Mouse (Mus musculus) liver, postnatal 0 days (tissue): Measurements from ENCODE around the gene Tap2. TPM values are rescaled to one million over a fixed set of nuclear protein-coding genes. Genes with fewer than 3 reads are reported as not detected.
A peak's percentile ranks its signal among the peaks of the same experiment; 100 is the strongest.
"Not testable (repeated sequence)": the region's sequence is repeated elsewhere in the genome, so short reads cannot be mapped to it uniquely, and the experiment has no call there.

Source experiments
- ATAC-seq: fragments of 200-750 bp; cut with Nextera tagmentation; 2 replicates; pipeline ENCODE4 v1.8.0; 2017; ENCODE audit warnings: mild to moderate bottlenecking, moderate library complexity
- DNase-seq: peaks from one replicate; pipeline ENCODE4 v3.0.0-alpha.2; 2016
- H3K27ac ChIP-seq: fragments of 300-500 bp; sonication (generic); 2 replicates; pipeline ENCODE4 v1.5.1; 2014; ENCODE audit warnings: antibody characterized with exemption, moderate library complexity, mild to moderate bottlenecking, low read depth
- H3K27me3 ChIP-seq: fragments of 300-500 bp; sonication (generic); 2 replicates; pipeline ENCODE4 v1.6.1; 2014; ENCODE audit warnings: low read length, control low read depth, mixed read lengths; ENCODE audit not compliant: insufficient read depth
- H3K36me3 ChIP-seq: fragments of 300-500 bp; sonication (generic); replicated peaks from 2 replicates; pipeline ENCODE4 v1.6.1; 2014; ENCODE audit warnings: mild to moderate bottlenecking, control low read depth, low read length, moderate library complexity, mixed read lengths; ENCODE audit not compliant: insufficient read depth
- H3K4me1 ChIP-seq: fragments of 300-500 bp; sonication (generic); 2 replicates; pipeline ENCODE4 v1.6.1; 2014; ENCODE audit warnings: antibody characterized with exemption, mild to moderate bottlenecking, control low read depth; ENCODE audit not compliant: insufficient read depth
- H3K4me2 ChIP-seq: fragments of 300-500 bp; sonication (generic); 2 replicates; pipeline ENCODE4 v1.6.1; 2014; ENCODE audit warnings: low read depth, mild to moderate bottlenecking, low read length, moderate library complexity, mixed read lengths
- H3K4me3 ChIP-seq: fragments of 300-500 bp; sonication (generic); 2 replicates; pipeline ENCODE4 v1.5.1; 2014; ENCODE audit warnings: low read depth, low read length
- H3K9ac ChIP-seq: fragments of 300-500 bp; sonication (generic); replicated peaks from 2 replicates; pipeline ENCODE4 v1.6.1; 2014; ENCODE audit warnings: mild to moderate bottlenecking, moderate library complexity
- H3K9me3 ChIP-seq: fragments of 300-500 bp; sonication (generic); 2 replicates; pipeline ENCODE4 v1.6.1; 2016; ENCODE audit warnings: mild to moderate bottlenecking, control low read depth, low read length, mixed read lengths
- CTCF ChIP-seq: sonication (generic); IDR thresholded peaks from 2 replicates; pipeline ENCODE4 v1.5.1; 2016; ENCODE audit warnings: antibody characterized with exemption, low read depth
- EP300 ChIP-seq: IDR thresholded peaks from 2 replicates; pipeline ENCODE4 v1.6.1; 2016; ENCODE audit warnings: antibody characterized with exemption, low read depth, mild to moderate bottlenecking
- WGBS: fragments of 180-500 bp; shearing (Covaris S2); extraction: QIAGEN DNeasy Blood & Tissue Kit; methylation state at CpG from one replicate; pipeline ENCODE4 v1.1.7; 2014; ENCODE audit not compliant: insufficient replicate concordance; 5-methylcytosine and 5-hydroxymethylcytosine counted together
- polyA plus RNA-seq: library from polyadenylated mRNA; unstranded; fragments of >200 nt; fragmentation: Nextera tagmentation; extraction: Ambion mirVana; gene quantifications from 2 replicates; pipeline ENCODE4 v1.2.1, GENCODE M21; 2015

Tap2 gene
- polyA plus RNA-seq, 1 experiment from 2014 or later, result 10.5 TPM

DNA sequence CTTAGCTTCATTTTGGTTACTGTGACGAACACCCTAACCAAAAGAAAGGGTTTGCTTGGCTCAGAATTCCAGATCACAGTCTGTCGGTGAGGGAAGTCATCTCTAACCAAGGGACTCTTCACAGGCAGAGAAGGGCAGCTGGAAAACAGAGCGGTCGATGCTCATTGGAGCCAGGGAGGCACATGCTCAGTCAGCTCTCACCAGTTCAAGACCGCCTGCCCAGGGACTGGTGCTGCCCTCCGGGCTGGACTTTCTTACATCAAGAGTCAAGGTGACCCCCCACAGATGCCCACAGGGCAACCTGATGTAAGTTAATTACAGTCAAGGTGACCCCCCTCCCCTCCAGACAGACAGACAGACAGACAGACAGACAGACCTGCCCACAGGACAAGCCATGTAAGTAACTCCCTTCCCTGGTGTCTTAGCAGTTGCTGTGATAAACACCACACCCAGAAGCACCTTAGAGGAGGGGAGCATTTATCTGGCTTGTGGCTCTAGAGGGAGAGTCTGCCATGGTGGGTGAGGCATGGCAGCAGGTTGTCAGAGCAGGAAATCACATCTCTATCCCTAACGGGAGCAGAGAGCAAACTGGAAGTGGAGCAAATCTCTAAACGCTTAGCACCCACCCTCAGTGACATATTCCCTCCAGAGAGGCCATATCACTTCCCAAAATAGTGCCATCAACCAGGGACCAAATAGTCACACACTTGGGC is 14.0 kb downstream of the Tap2 start:
- H3K27ac ChIP-seq, result no peak overlapping the region
- ATAC-seq, result no peak
- WGBS, result 73% methylated on average over 8 of the region's 8 CpGs
- H3K9ac ChIP-seq, result no peak overlapping the region
- 0 out of 2 replicates have a peak, but pooled peaks cover 3% of the 10 kb centered on the region for H3K9me3 ChIP-seq
- no peak for DNase-seq
- no peak overlapping the region for H3K4me3 ChIP-seq
- H3K27me3 ChIP-seq, result no peaks in the 10 kb centered on the region
- H3K4me1 ChIP-seq, result no peaks in the 10 kb centered on the region
- no peak for TF ChIP-seq CTCF
- no peak for TF ChIP-seq EP300
- peaks cover 15% of the 10 kb centered on the region for H3K36me3 ChIP-seq
- no peak overlapping the region for H3K4me2 ChIP-seq

DNA sequence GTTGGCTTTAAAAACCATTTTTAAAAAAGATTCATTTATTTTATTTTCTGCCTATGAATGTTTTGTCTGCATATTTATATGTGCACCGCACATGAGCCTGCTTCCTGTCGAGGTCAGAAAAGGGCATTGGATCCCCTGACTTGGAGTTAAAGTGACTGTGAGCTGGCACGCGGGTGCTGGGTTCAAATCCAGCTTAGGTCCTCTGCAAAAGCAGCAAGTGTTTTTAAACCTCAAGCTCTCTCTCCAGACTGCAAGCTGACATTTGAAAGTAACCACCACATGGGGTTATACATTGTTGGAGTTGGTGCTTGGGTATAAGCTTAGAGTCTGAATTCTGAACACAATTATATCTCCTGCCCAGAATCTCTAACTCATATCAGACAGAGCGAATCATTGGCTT is 14.7 kb downstream of the Tap2 start:
- ATAC-seq (no peak), DNase-seq (no peak)
- Histone ChIP-seq H3K4me3 (no peak overlapping the region), H3K27ac (no peak overlapping the region), H3K4me2 (no peak overlapping the region), H3K27me3 (no peaks in the 10 kb centered on the region), H3K9ac (no peak overlapping the region), H3K36me3 (peaks cover 11% of the 10 kb centered on the region; the same call in 1 of the 2 replicates), H3K9me3 (0 out of 2 replicates have a peak, but pooled peaks cover 3% of the 10 kb centered on the region), H3K4me1 (no peaks in the 10 kb centered on the region)
- WGBS, result 83% methylated on average over 5 of the region's 5 CpGs
- TF ChIP-seq CTCF (no peak), EP300 (no peak)

DNA sequence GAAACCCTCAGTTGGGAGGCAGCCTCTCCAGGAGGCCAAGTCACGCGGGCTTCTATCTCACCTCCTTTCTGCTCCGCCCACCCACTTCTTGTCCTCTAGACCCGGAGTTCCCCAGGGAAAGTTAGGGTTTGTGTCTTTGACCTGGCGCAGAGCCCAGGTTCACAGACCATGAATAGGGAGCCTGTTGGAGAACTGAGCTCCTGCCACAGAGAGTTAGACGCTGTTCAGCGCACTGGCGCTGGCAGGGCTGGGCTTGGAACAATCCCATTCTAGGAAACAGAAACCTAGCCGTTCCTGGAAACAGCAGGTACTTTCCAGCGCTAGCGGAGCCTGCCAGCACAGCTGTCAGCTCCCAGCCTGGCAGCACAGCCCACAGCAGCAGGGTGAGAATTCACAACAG is 15.3 kb downstream of the Tap2 start:
- Histone ChIP-seq H3K36me3 (peaks cover 11% of the 10 kb centered on the region; the same call in 1 of the 2 replicates), H3K4me1 (no peaks in the 10 kb centered on the region), H3K9ac (no peak overlapping the region), H3K27me3 (no peaks in the 10 kb centered on the region), H3K4me2 (no peak overlapping the region), H3K27ac (no peak overlapping the region), H3K9me3 (0 out of 2 replicates have a peak, but pooled peaks cover 3% of the 10 kb centered on the region), H3K4me3 (no peak overlapping the region)
- no peak for DNase-seq
- TF ChIP-seq EP300 (no peak), CTCF (no peak)
- ATAC-seq, result peak; percentile 40
- WGBS, result 76% methylated on average over 11 of the region's 11 CpGs

DNA sequence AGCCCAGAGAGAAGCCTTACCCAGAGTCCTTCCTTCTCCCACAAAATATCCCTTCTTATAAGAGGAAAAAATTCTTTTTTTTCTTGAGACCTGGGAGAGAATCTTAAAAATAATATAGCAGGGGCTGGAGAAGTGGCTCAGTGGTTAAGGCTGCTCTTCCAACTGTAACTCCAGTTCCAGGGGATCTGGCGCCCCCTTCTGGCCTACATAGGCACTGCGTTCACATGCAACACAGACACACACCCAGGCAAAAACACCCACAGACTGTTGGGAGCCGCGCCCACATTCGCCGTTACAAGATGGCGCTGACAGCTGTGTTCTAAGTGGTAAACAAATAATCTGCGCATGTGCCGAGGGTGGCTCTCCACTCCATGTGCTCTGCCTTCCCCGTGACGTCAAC is 15.8 kb downstream of the Tap2 start:
- 85% methylated on average over 7 of the region's 11 CpGs for WGBS
- DNase-seq, result peak; percentile 57

DNA sequence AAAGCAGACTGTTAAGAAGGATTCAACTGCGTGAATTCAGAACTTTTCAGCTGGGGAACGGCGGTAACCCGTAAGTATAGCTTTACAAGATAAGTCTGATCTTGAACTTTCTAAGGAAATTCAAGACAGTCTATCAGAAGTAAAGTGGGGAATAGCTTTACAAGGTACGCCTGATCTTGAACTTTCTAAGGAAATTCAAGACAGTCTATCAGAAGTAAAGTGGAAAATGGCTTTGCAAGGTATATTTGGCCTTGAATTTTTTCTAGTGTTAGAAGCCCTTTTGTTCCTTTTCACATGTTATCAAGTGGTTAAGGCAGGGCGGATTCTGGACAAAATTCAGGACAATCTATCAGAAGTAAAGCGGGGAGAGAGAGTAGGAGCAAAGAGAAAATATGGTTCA is 16.5 kb downstream of the Tap2 start:
- 87% methylated on average over 3 of the region's 7 CpGs for WGBS
- ATAC-seq, H3K9ac ChIP-seq, DNase-seq, H3K36me3 ChIP-seq, H3K27ac ChIP-seq, H3K27me3 ChIP-seq, H3K4me3 ChIP-seq, H3K4me1 ChIP-seq, H3K4me2 ChIP-seq, H3K9me3 ChIP-seq: not testable (repeated sequence)

More for the DNA sequence above, 15.8 kb downstream of the Tap2 start:
- H3K4me2 ChIP-seq, H3K4me1 ChIP-seq, H3K36me3 ChIP-seq, H3K9ac ChIP-seq, H3K9me3 ChIP-seq, ATAC-seq, H3K4me3 ChIP-seq, H3K27ac ChIP-seq, H3K27me3 ChIP-seq: not testable (repeated sequence)
- peak; percentile 67 for TF ChIP-seq CTCF

DNA sequence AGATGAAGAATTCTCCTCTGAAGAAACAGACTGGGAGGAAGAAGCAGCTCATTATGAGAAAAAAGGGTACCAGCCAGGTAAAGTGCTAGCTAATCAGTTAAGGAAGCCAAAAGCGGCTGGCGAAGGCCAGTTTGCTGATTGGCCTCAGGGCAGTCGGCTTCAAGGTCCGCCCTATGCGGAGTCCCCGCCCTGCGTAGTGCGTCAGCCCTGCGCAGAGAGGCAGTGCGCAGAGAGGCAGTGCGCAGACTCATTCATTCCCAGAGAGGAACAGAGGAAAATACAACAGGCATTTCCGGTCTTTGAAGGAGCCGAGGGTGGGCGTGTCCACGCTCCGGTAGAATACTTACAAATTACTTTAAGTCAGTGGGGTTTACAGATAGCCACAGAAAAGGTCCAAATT is 17.1 kb downstream of the Tap2 start:
- WGBS, result 88% methylated on average over 4 of the region's 16 CpGs
- H3K27ac ChIP-seq, H3K9me3 ChIP-seq, H3K36me3 ChIP-seq, H3K4me2 ChIP-seq, H3K27me3 ChIP-seq, H3K9ac ChIP-seq, DNase-seq, H3K4me1 ChIP-seq, ATAC-seq, H3K4me3 ChIP-seq: not testable (repeated sequence)

DNA sequence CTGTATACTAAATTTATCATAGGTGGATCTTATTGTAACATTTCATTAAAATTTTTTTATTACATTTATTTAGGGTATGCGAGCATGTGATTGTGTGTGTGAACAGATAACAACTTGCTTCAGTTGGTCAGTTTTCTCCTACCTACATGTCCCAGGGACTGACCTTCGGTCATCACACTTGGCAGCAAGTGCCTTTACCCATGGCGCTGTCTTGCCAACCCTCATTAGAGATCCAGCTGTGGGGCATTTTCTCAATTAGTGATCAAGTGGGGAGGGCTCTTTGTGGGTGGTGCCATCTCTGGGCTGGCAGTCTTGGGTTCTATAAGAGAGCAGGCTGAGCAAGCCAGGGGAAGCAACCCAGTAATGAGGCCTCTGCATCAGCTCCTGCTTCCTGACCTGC is 21.5 kb downstream of the Tap2 start:
- Histone ChIP-seq H3K4me3 (no peak overlapping the region), H3K9ac (no peak overlapping the region), H3K27ac (no peak overlapping the region), H3K9me3 (no peaks in the 10 kb centered on the region), H3K4me2 (no peak overlapping the region), H3K4me1 (no peaks in the 10 kb centered on the region), H3K36me3 (no peaks in the 10 kb centered on the region), H3K27me3 (no peaks in the 10 kb centered on the region)
- no peak for ATAC-seq
- TF ChIP-seq CTCF, result no peak
- no peak for TF ChIP-seq EP300
- 83% methylated on average over 3 of the region's 3 CpGs for WGBS
- no peak for DNase-seq
